Mouse (Mus musculus): ENCODE measurements around the gene Ankrd17. TPM values are rescaled to one million over a fixed set of nuclear protein-coding genes. Genes with fewer than 3 reads are reported as not detected.
A peak's percentile ranks its signal among the peaks of the same experiment; 100 is the strongest.
"Not testable (repeated sequence)": the region's sequence is repeated elsewhere in the genome, so short reads cannot be mapped to it uniquely, and the experiment has no call there.

The Ankrd17 gene
- total RNA-seq, 4 experiments from 2014 or later: 59.6 to 66.5 (median 64.5) TPM

- DNase-seq (ENCODE audit: low spot score): no peak
Measured at GRCm38 (mm10) chr5:90338177-90339091, 27.9 kb downstream of the Ankrd17 start.

GRCm38 (mm10) chr5:90332478-90332877, 33.9 kb downstream of the Ankrd17 start:
- DNase-seq (ENCODE audit: low spot score): no peak

- DNase-seq (ENCODE audit: low spot score): no peak
Measured at GRCm38 (mm10) chr5:90331071-90331470, 35.3 kb downstream of the Ankrd17 start.

GRCm38 (mm10) chr5:90298396-90298795, 68.0 kb downstream of the Ankrd17 start:
- DNase-seq (ENCODE audit: low spot score): no peak

GRCm38 (mm10) chr5:90289887-90290286, 76.5 kb downstream of the Ankrd17 start:
- DNase-seq (ENCODE audit: low spot score): no peak

GRCm38 (mm10) chr5:90286559-90286958, 79.8 kb downstream of the Ankrd17 start:
- DNase-seq (ENCODE audit: low spot score): peak; percentile 6

- DNase-seq (ENCODE audit: low spot score): no peak
Measured at GRCm38 (mm10) chr5:90280061-90280460, 86.3 kb downstream of the Ankrd17 start.

GRCm38 (mm10) chr5:90279418-90279817, 87.0 kb downstream of the Ankrd17 start:
- DNase-seq (ENCODE audit: low spot score): no peak

- no peak for DNase-seq (ENCODE audit: low spot score)
Measured at GRCm38 (mm10) chr5:90277443-90277842, 88.9 kb downstream of the Ankrd17 start.

- DNase-seq (ENCODE audit: low spot score): no peak
Measured at GRCm38 (mm10) chr5:90274806-90275205, 91.6 kb downstream of the Ankrd17 start.

GRCm38 (mm10) chr5:90262230-90262629, 104.1 kb downstream of the Ankrd17 start:
- DNase-seq (ENCODE audit: low spot score): not testable (repeated sequence)

GRCm38 (mm10) chr5:90257023-90257422, 109.4 kb downstream of the Ankrd17 start:
- DNase-seq (ENCODE audit: low spot score): no peak

GRCm38 (mm10) chr5:90247503-90247902, 118.9 kb downstream of the Ankrd17 start:
- no peak for DNase-seq (ENCODE audit: low spot score)

GRCm38 (mm10) chr5:90246987-90247386, 119.4 kb downstream of the Ankrd17 start:
- no peak for DNase-seq (ENCODE audit: low spot score)

- no peak for DNase-seq (ENCODE audit: low spot score)
Measured at GRCm38 (mm10) chr5:90246567-90246966, 119.8 kb downstream of the Ankrd17 start.

- DNase-seq (ENCODE audit: low spot score): no peak
Measured at GRCm38 (mm10) chr5:90245416-90245815, 121.0 kb downstream of the Ankrd17 start.

- no peak for DNase-seq (ENCODE audit: low spot score)
Measured at GRCm38 (mm10) chr5:90235217-90235616, 131.2 kb downstream of the Ankrd17 start.

- DNase-seq (ENCODE audit: low spot score): no peak
Measured at GRCm38 (mm10) chr5:90233305-90233704, 133.1 kb downstream of the Ankrd17 start.

GRCm38 (mm10) chr5:90229760-90230159, 136.6 kb downstream of the Ankrd17 start:
- DNase-seq (ENCODE audit: low spot score): no peak

- no peak for DNase-seq (ENCODE audit: low spot score)
Measured at GRCm38 (mm10) chr5:90226696-90227095, 139.7 kb downstream of the Ankrd17 start.

- DNase-seq (ENCODE audit: low spot score): no peak
Measured at GRCm38 (mm10) chr5:90224730-90225129, 141.6 kb downstream of the Ankrd17 start.

GRCm38 (mm10) chr5:90223534-90224381, 142.6 kb downstream of the Ankrd17 start, which contains the start of gene Cox18:
Gene Cox18, minus strand, starts transcription at chr5:90224001.
- peak; percentile 100 for DNase-seq (ENCODE audit: low spot score)
